Mouse (Mus musculus) heart, adult 2 months (tissue): Measurements from ENCODE around the gene Zfp36l3. TPM values are rescaled to one million over a fixed set of nuclear protein-coding genes. Genes with fewer than 3 reads are reported as not detected.
"Not testable (repeated sequence)": the region's sequence is repeated elsewhere in the genome, so short reads cannot be mapped to it uniquely, and the experiment has no call there.

Experiments used
- DNase-seq, 2 experiments: peaks; one replicate each; pipeline ENCODE4 v3.0.0; 2021
- H3K27ac ChIP-seq: fragments of 200-600 bp; 2 replicates; pipeline ENCODE4 v1.8.1; 2022
- H3K27me3 ChIP-seq: fragments of 200-500 bp; 2 replicates; pipeline ENCODE4 v1.6.1; 2012; ENCODE audit warnings: mild to moderate bottlenecking, low read length, inconsistent platforms, mixed read lengths; ENCODE audit not compliant: control insufficient read depth, insufficient read depth
- H3K36me3 ChIP-seq: fragments of 200-500 bp; 2 replicates; pipeline ENCODE4 v1.6.1; 2012; ENCODE audit warnings: low read length, inconsistent platforms; ENCODE audit not compliant: control insufficient read depth, insufficient read depth
- H3K4me1 ChIP-seq: fragments of 200-500 bp; 2 replicates; pipeline ENCODE4 v1.6.1; 2011; ENCODE audit warnings: low read length; ENCODE audit not compliant: control insufficient read depth, insufficient read depth
- H3K4me3 ChIP-seq: fragments of 200-600 bp; 2 replicates; pipeline ENCODE4 v1.8.1; 2022
- H3K79me2 ChIP-seq: fragments of 200-500 bp; replicated peaks from 2 replicates; pipeline ENCODE4 v1.6.1; 2012; ENCODE audit warnings: mild to moderate bottlenecking, inconsistent platforms, low read length, moderate library complexity, mixed read lengths; ENCODE audit not compliant: control insufficient read depth, insufficient read depth
- H3K9ac ChIP-seq: fragments of 200-500 bp; 2 replicates; pipeline ENCODE4 v1.6.1; 2012; ENCODE audit warnings: low read depth, mild to moderate bottlenecking, control low read depth, inconsistent platforms, low read length, mixed read lengths
- CTCF ChIP-seq: fragments of 200-600 bp; IDR thresholded peaks from 2 replicates; pipeline ENCODE4 v1.8.1; 2022; ENCODE audit warnings: antibody characterized with exemption, mild to moderate bottlenecking, moderate library complexity
- EP300 ChIP-seq: fragments of 200-500 bp; IDR thresholded peaks from 2 replicates; pipeline ENCODE4 v1.6.1; 2011; ENCODE audit warnings: low read depth, low read length, control low read depth; ENCODE audit not compliant: insufficient read depth
- POLR2A ChIP-seq: fragments of 200-500 bp; IDR thresholded peaks from 2 replicates; pipeline ENCODE4 v1.6.1; 2011; ENCODE audit warnings: mild to moderate bottlenecking, low read depth, low read length, control low read depth; ENCODE audit not compliant: insufficient read depth
- WGBS: fragments of 180-500 bp; shearing (Covaris S2); methylation state at CpG from one replicate; pipeline ENCODE4 v1.1.7; 2018; 5-methylcytosine and 5-hydroxymethylcytosine counted together
- intact Hi-C: fragments of 180-260 bp; cut with DNase I; formaldehyde crosslinking; loops from one replicate; pipeline ENCODE4 v1.15.1; 2025
- long read RNA-seq: library from polyadenylated mRNA; stranded (forward); transcript quantifications from one replicate; pipeline ENCODE4 v2.0.0, GENCODE M21; 2021
- polyA plus RNA-seq: library from polyadenylated mRNA; depleted of rRNA; stranded (reverse); fragments of >200 nt; gene quantifications from 2 replicates; pipeline ENCODE4 v1.2.3, GENCODE M21; 2012; rRNA removed
- total RNA-seq, 2 experiments: library from RNA; stranded (reverse); gene quantifications; 2 replicates each; pipeline ENCODE4 v1.2.3; 2021

Gene Zfp36l3
- total RNA-seq (not detected), polyA plus RNA-seq (not detected in 2 replicates)
- long read RNA-seq: 0 reads

- Histone ChIP-seq H3K79me2 (no peaks in the 10 kb centered on the region), H3K4me1 (no peaks in the 10 kb centered on the region), H3K4me3 (no peak within 1 kb of the TSS), H3K36me3 (no peaks in the 10 kb centered on the region), H3K27ac (no peak within 1 kb of the TSS), H3K27me3 (no peaks in the 10 kb centered on the region), H3K9ac (no peak within 1 kb of the TSS)
- no peak for DNase-seq
- 84% methylated on average over 12 of the region's 12 CpGs for WGBS
- intact Hi-C loops: no loop called here
- TF ChIP-seq CTCF (no peak), EP300 (no peak), POLR2A (no peak)
Measured at GRCm38 (mm10) chrX:53776276-53776675, at the start of gene Zfp36l3. TSS of gene Zfp36l3 (minus strand) at chrX:53776394.

DNA sequence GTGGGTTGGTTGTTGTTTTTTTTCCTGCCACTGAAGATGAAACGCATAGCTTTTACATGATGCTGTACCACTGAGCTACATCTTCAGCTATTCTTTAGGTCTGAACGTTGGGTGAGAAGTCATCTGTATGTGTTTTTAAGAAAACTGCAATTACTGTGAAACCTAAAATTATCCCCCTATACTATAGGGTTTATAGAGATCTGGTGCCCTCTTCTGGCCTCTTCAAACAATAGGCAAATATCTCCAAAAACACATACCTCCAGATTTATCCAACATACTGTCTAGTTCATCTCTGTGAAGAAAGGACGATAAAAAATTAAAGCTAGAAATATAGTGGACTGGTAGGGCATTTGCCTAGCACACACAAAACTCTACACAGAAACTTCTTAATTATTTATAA lies 22.9 kb upstream of the Zfp36l3 start:
- H3K4me1 ChIP-seq: no peaks in the 10 kb centered on the region
- no peaks in the 10 kb centered on the region for H3K79me2 ChIP-seq
- intact Hi-C loops: no loop called here
- H3K27ac ChIP-seq: no peak overlapping the region
- H3K27me3 ChIP-seq: no peaks in the 10 kb centered on the region
- no peaks in the 10 kb centered on the region for H3K36me3 ChIP-seq
- no peak overlapping the region for H3K9ac ChIP-seq
- no peak overlapping the region for H3K4me3 ChIP-seq
- WGBS: 36% methylated on average over 3 of the region's 3 CpGs
- DNase-seq: no peak
- TF ChIP-seq CTCF (peak; percentile 49), EP300 (no peak)

GRCm38 (mm10) chrX:53797519-53797918 lies 21.3 kb upstream of the Zfp36l3 start, which contains the start of gene Xlr:
TSS of gene Xlr (minus strand) at chrX:53797706.
- peak; percentile 17 to 26 for DNase-seq
- H3K9ac ChIP-seq, H3K4me1 ChIP-seq, intact Hi-C loops, H3K27me3 ChIP-seq, H3K79me2 ChIP-seq, H3K4me3 ChIP-seq, H3K27ac ChIP-seq, H3K36me3 ChIP-seq: not testable (repeated sequence)
- 69% methylated on average over 11 of the region's 11 CpGs for WGBS

DNA sequence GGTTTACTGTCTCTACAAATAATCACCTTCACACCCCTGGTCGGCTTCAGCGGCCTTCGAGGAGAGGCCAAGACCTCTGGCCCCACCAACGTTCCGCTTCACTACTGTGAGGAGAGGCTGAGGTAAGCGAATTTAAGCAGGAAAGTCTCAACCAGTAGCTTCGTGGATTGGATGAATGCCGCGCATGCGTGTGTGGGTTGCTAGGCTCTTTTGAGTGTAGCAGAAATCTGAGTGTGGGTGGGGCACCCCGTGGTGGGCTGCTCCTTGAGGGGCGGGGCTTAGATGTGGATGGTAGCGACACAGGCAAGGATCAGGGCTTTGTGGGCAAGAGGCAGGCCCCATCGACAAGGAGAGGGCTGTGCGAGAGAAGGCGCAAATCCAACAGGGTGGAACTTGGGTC lies 18.5 kb downstream of the Zfp36l3 start, which contains the start of gene 1700013H16Rik:
TSS of gene 1700013H16Rik (minus strand) at position 96 of the 400 bp plus-strand sequence.
- 89% methylated on average over 16 of the region's 16 CpGs for WGBS
- Histone ChIP-seq H3K4me1 (no peaks in the 10 kb centered on the region), H3K9ac (no peak within 1 kb of the TSS), H3K27ac (no peak within 1 kb of the TSS), H3K4me3 (no peak within 1 kb of the TSS), H3K36me3 (no peaks in the 10 kb centered on the region), H3K27me3 (no peaks in the 10 kb centered on the region), H3K79me2 (no peaks in the 10 kb centered on the region)
- intact Hi-C loops: no loop called here
- TF ChIP-seq CTCF (no peak), EP300 (no peak), POLR2A (no peak)
- DNase-seq: no peak

- no peak overlapping the region for H3K9ac ChIP-seq
- TF ChIP-seq POLR2A (no peak), EP300 (no peak), CTCF (no peak)
- H3K4me3 ChIP-seq: no peak overlapping the region
- DNase-seq: no peak
- no peak overlapping the region for H3K27ac ChIP-seq
- no peaks in the 10 kb centered on the region for H3K79me2 ChIP-seq
- WGBS: 68% methylated on average over 1 of the region's 1 CpGs
- intact Hi-C loops: no loop called here
- H3K27me3 ChIP-seq: no peaks in the 10 kb centered on the region
- no peaks in the 10 kb centered on the region for H3K36me3 ChIP-seq
- H3K4me1 ChIP-seq: no peaks in the 10 kb centered on the region
Measured at GRCm38 (mm10) chrX:53752851-53753250, 23.3 kb downstream of the Zfp36l3 start.

- H3K4me1 ChIP-seq: no peaks in the 10 kb centered on the region
- no peak for DNase-seq
- H3K79me2 ChIP-seq: no peaks in the 10 kb centered on the region
- WGBS: 72% methylated on average over 2 of the region's 2 CpGs
- H3K36me3 ChIP-seq: no peaks in the 10 kb centered on the region
- no peak overlapping the region for H3K4me3 ChIP-seq
- H3K27me3 ChIP-seq: no peaks in the 10 kb centered on the region
- no peak overlapping the region for H3K9ac ChIP-seq
- H3K27ac ChIP-seq: no peak overlapping the region
- intact Hi-C loops: no loop called here
- TF ChIP-seq EP300 (no peak), CTCF (no peak), POLR2A (no peak)
Measured at GRCm38 (mm10) chrX:53728967-53729366, 47.2 kb downstream of the Zfp36l3 start.
